Mouse (Mus musculus): ENCODE measurements at regions not wholly inside any gene's neighbourhood (a gene's known extent, or its start where the extent isn't known, plus 50 kb on each side); places are given as distances from the start of the nearest gene placed in this dataset.

GRCm38 (mm10) chr1:45723369-45723768 is 71.6 kb upstream of the Wdr75 start:
- H3K9me3 ChIP-seq (replicated peaks; ENCODE audit: low read length) = no peaks in the 10 kb centered on the region
- TF ChIP-seq IRF4 (IDR thresholded peaks at IDR 0.05; ENCODE audit: low read depth, low read length) (no peak), ELF1 (IDR thresholded peaks at IDR 0.05; ENCODE audit: low read depth, low read length) (no peak), E2F4 (IDR thresholded peaks at IDR 0.05; ENCODE audit: insufficient replicate concordance, low read depth, low read length) (no peak), ZNF384 (IDR thresholded peaks at IDR 0.05; ENCODE audit: low read depth, low read length) (no peak), TBP (conservative IDR thresholded peaks at IDR 0.05; ENCODE audit: low read depth, low read length) (no peak), ZMIZ1 (IDR thresholded peaks at IDR 0.05; ENCODE audit: low read depth, low read length) (no peak), CHD1 (IDR thresholded peaks at IDR 0.05; ENCODE audit: low read depth, low read length) (no peak), CTCF (conservative IDR thresholded peaks at IDR 0.05 in 1 of 2, IDR thresholded peaks at IDR 0.05 in 1 of 2; ENCODE audit: low read depth in 2 of 2, low read length in 2 of 2) (no peak), EP300 (IDR thresholded peaks at IDR 0.05; ENCODE audit: low read length) (no peak), CHD2 (IDR thresholded peaks at IDR 0.05; ENCODE audit: low read length) (no peak), NRF1 (IDR thresholded peaks at IDR 0.05; ENCODE audit: low read depth, low read length) (no peak), GABPA (IDR thresholded peaks at IDR 0.05; ENCODE audit: insufficient replicate concordance, low read depth, low read length) (no peak), MXI1 (IDR thresholded peaks at IDR 0.05; ENCODE audit: low read depth, low read length) (no peak)
- H3K36me3 ChIP-seq (replicated peaks in 1 of 2; ENCODE audit: control insufficient read depth in 1 of 2, insufficient read depth in 1 of 2, low read length in 1 of 2) = no peaks in the 10 kb centered on the region
- no peak overlapping the region for H3K9ac ChIP-seq (ENCODE audit: insufficient read depth, low read depth)
- no peak overlapping the region for H3K4me2 ChIP-seq (ENCODE audit: insufficient read depth, low read depth, poor library complexity, severe bottlenecking)
- in situ Hi-C loops (cut with MboI; ENCODE audit: low pct_ligation_motif_present, low pct_unique_long_range_greater_than_20kb, low sequenced_read_pairs) (no loop called here), dilution Hi-C loops (cut with MboI; ENCODE audit: extremely low pct_ligation_motif_present, extremely low pct_unique_long_range_greater_than_20kb, low sequenced_read_pairs) (no loop called here)
- no peak overlapping the region for H3K4me3 ChIP-seq (replicated peaks in 1 of 3; ENCODE audit: low read depth in 2 of 3, low read length in 2 of 3, poor library complexity in 1 of 3)
- H3K4me1 ChIP-seq (ENCODE audit: control insufficient read depth in 1 of 2, insufficient read depth in 2 of 2) = no peaks in the 10 kb centered on the region
- no peak for DNase-seq (ENCODE audit: extremely low read depth)
- H3K27me3 ChIP-seq (replicated peaks) = no peaks in the 10 kb centered on the region
- H3K79me2 ChIP-seq (replicated peaks; ENCODE audit: control insufficient read depth, extremely low read depth, insufficient read depth, poor library complexity, severe bottlenecking) = no peaks in the 10 kb centered on the region
- H3K27ac ChIP-seq (ENCODE audit: insufficient read depth, low read depth) = no peak overlapping the region

DNA sequence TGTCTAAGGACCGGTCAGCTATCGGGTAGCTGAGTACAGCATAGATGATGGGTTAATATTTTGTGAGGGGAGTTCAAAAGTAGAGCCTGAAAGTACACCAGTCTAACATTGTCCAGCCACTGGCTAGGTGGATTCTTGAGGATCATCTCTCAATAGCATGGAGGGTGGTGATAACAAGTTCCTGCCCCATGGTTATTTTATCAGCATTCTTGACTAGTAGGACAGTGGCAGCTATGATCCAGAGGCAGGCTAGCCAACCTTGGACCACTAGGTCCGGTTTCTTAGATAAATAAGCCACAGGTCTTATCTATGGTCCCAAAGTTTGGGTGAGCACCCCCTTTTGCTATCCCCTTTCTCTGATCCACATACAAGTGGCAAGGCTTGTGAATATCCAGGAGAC is 62.0 kb upstream of the Wdr75 start:
- no peak overlapping the region for H3K4me3 ChIP-seq (replicated peaks in 1 of 3; ENCODE audit: low read depth in 2 of 3, low read length in 2 of 3, poor library complexity in 1 of 3)
- no peaks in the 10 kb centered on the region for H3K4me1 ChIP-seq (ENCODE audit: control insufficient read depth in 1 of 2, insufficient read depth in 2 of 2)
- H3K27ac ChIP-seq (ENCODE audit: insufficient read depth, low read depth) = no peak overlapping the region
- DNase-seq (ENCODE audit: extremely low read depth) = no peak
- no peaks in the 10 kb centered on the region for H3K27me3 ChIP-seq (replicated peaks)
- H3K4me2 ChIP-seq (ENCODE audit: insufficient read depth, low read depth, poor library complexity, severe bottlenecking) = no peak overlapping the region
- dilution Hi-C loops (cut with MboI; ENCODE audit: extremely low pct_ligation_motif_present, extremely low pct_unique_long_range_greater_than_20kb, low sequenced_read_pairs) (no loop called here), in situ Hi-C loops (cut with MboI; ENCODE audit: low pct_ligation_motif_present, low pct_unique_long_range_greater_than_20kb, low sequenced_read_pairs) (no loop called here)
- no peaks in the 10 kb centered on the region for H3K79me2 ChIP-seq (replicated peaks; ENCODE audit: control insufficient read depth, extremely low read depth, insufficient read depth, poor library complexity, severe bottlenecking)
- no peak for TF ChIP-seq POLR2A (IDR thresholded peaks at IDR 0.05; ENCODE audit: low read depth, low read length)
- H3K36me3 ChIP-seq (replicated peaks in 1 of 2; ENCODE audit: control insufficient read depth in 1 of 2, insufficient read depth in 1 of 2, low read length in 1 of 2) = no peaks in the 10 kb centered on the region
- no peak overlapping the region for H3K9ac ChIP-seq (ENCODE audit: insufficient read depth, low read depth)
- peaks cover 2% of the 10 kb centered on the region for H3K9me3 ChIP-seq (replicated peaks; ENCODE audit: low read length)

- in situ Hi-C loops (cut with MboI; ENCODE audit: low pct_ligation_motif_present, low pct_unique_long_range_greater_than_20kb, low sequenced_read_pairs) = no loop called here
- H3K27ac ChIP-seq (ENCODE audit: insufficient read depth, low read depth) = no peak overlapping the region
- TF ChIP-seq E2F4 (IDR thresholded peaks at IDR 0.05; ENCODE audit: insufficient replicate concordance, low read depth, low read length) = no peak
- no peak for TF ChIP-seq MAFK (IDR thresholded peaks at IDR 0.05; ENCODE audit: insufficient replicate concordance, low read length)
- TF ChIP-seq ZNF384 (IDR thresholded peaks at IDR 0.05; ENCODE audit: low read depth, low read length) = no peak
- TF ChIP-seq MYC (IDR thresholded peaks at IDR 0.05; ENCODE audit: low read depth, low read length) = no peak
- no peak for TF ChIP-seq BHLHE40 (IDR thresholded peaks at IDR 0.05; ENCODE audit: low read depth, low read length)
- TF ChIP-seq USF2 (conservative IDR thresholded peaks at IDR 0.05; ENCODE audit: low read depth, low read length) = no peak
- no peak for TF ChIP-seq JUND (conservative IDR thresholded peaks at IDR 0.05; ENCODE audit: low read depth, low read length)
- TF ChIP-seq IRF4 (IDR thresholded peaks at IDR 0.05; ENCODE audit: low read depth, low read length) = no peak
- TF ChIP-seq CHD1 (IDR thresholded peaks at IDR 0.05; ENCODE audit: low read depth, low read length) = no peak
- TF ChIP-seq PAX5 (IDR thresholded peaks at IDR 0.05; ENCODE audit: low read length) = no peak
- TF ChIP-seq NRF1 (IDR thresholded peaks at IDR 0.05; ENCODE audit: low read depth, low read length) = no peak
- DNase-seq (ENCODE audit: extremely low read depth) = no peak
- no peak overlapping the region for H3K4me2 ChIP-seq (ENCODE audit: insufficient read depth, low read depth, poor library complexity, severe bottlenecking)
- no peak overlapping the region for H3K4me3 ChIP-seq (replicated peaks in 1 of 3; ENCODE audit: low read depth in 2 of 3, low read length in 2 of 3, poor library complexity in 1 of 3)
- H3K9me3 ChIP-seq (replicated peaks; ENCODE audit: low read length) = no peaks in the 10 kb centered on the region
- dilution Hi-C loops (cut with MboI; ENCODE audit: extremely low pct_ligation_motif_present, extremely low pct_unique_long_range_greater_than_20kb, low sequenced_read_pairs) = no loop called here
- H3K27me3 ChIP-seq (replicated peaks) = no peaks in the 10 kb centered on the region
- no peaks in the 10 kb centered on the region for H3K4me1 ChIP-seq (ENCODE audit: control insufficient read depth in 1 of 2, insufficient read depth in 2 of 2)
- H3K79me2 ChIP-seq (replicated peaks; ENCODE audit: control insufficient read depth, extremely low read depth, insufficient read depth, poor library complexity, severe bottlenecking) = no peaks in the 10 kb centered on the region
- no peaks in the 10 kb centered on the region for H3K36me3 ChIP-seq (replicated peaks in 1 of 2; ENCODE audit: control insufficient read depth in 1 of 2, insufficient read depth in 1 of 2, low read length in 1 of 2)
- H3K9ac ChIP-seq (ENCODE audit: insufficient read depth, low read depth) = no peak overlapping the region
Measured at GRCm38 (mm10) chr1:45745136-45745535, 49.8 kb upstream of the Wdr75 start.

Data from CH12.LX (cell line).